Mouse (Mus musculus) testis, postnatal 14 days (tissue): ENCODE measurements around the gene Mlf1.

Experiments
- DNase-seq: peaks from one replicate; pipeline ENCODE4 v3.0.0; 2021; ENCODE audit warnings: low spot score

The Mlf1 gene

DNA sequence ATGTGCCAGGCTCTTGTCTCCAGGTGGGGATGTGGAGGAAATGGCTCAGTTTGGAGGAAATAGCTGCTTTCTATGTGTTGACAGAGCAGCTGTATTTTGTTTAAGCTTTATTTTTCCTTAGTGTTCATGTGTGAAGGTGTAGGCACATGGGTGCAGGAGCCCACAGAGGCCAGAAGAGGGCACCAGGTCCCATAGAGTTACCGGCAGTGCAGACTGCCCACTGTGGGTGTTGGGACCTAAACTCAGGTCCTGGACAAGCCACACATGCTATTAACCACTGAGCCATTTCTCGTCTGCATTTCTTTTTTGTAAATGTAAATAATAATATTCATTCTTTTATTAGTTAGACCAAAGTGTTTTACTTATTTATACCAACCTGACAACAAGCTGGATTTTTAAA is 73.2 kb downstream of the Mlf1 start:
- DNase-seq = no peak
